Mouse (Mus musculus) cerebellum, adult 11-12 months (tissue): Measurements from ENCODE around the gene Fam110c.
"Not testable (repeated sequence)": the region's sequence is repeated elsewhere in the genome, so short reads cannot be mapped to it uniquely, and the experiment has no call there.

Source experiments
- DNase-seq: peaks from one replicate; pipeline ENCODE4 v3.0.0; 2022

The Fam110c gene

GRCm38 (mm10) chr12:31073412-31074354, at the start of gene Fam110c:
Fam110c (plus strand) TSS chr12:31073861.
- no peak for DNase-seq

GRCm38 (mm10) chr12:31026423-31026822, 47.2 kb upstream of the Fam110c start:
- no peak for DNase-seq

- DNase-seq, result no peak
These were observed 21.6 kb upstream of the Fam110c start for GRCm38 (mm10) chr12:31052066-31052465.

GRCm38 (mm10) chr12:31056291-31056864, 17.3 kb upstream of the Fam110c start:
- no peak for DNase-seq

- DNase-seq, result no peak
These were observed 14.2 kb upstream of the Fam110c start for GRCm38 (mm10) chr12:31059393-31059853.

GRCm38 (mm10) chr12:31060245-31060644, 13.4 kb upstream of the Fam110c start:
- DNase-seq, result no peak

- DNase-seq, result no peak
These were observed 2.4 kb upstream of the Fam110c start for GRCm38 (mm10) chr12:31071222-31071621.

- not testable (repeated sequence) for DNase-seq
These were observed 710 bp downstream of the Fam110c start for GRCm38 (mm10) chr12:31074355-31074786.

GRCm38 (mm10) chr12:31074839-31075538, 1.3 kb downstream of the Fam110c start:
- no peak for DNase-seq

- no peak for DNase-seq
These were observed 3.4 kb downstream of the Fam110c start for GRCm38 (mm10) chr12:31077020-31077419.

- no peak for DNase-seq
These were observed 4.4 kb downstream of the Fam110c start for GRCm38 (mm10) chr12:31078030-31078429.

- no peak for DNase-seq
These were observed 6.7 kb downstream of the Fam110c start for GRCm38 (mm10) chr12:31080352-31080751.

GRCm38 (mm10) chr12:31080890-31081554, 7.4 kb downstream of the Fam110c start:
- DNase-seq, result no peak

- no peak for DNase-seq
These were observed 9.3 kb downstream of the Fam110c start for GRCm38 (mm10) chr12:31083007-31083406.

GRCm38 (mm10) chr12:31083407-31083806, 9.7 kb downstream of the Fam110c start:
- no peak for DNase-seq

GRCm38 (mm10) chr12:31087060-31087459, 13.4 kb downstream of the Fam110c start:
- no peak for DNase-seq

GRCm38 (mm10) chr12:31090401-31090800, 16.7 kb downstream of the Fam110c start:
- no peak for DNase-seq

- no peak for DNase-seq
These were observed 17.4 kb downstream of the Fam110c start for GRCm38 (mm10) chr12:31090882-31091640.

- DNase-seq, result no peak
These were observed 18.8 kb downstream of the Fam110c start for GRCm38 (mm10) chr12:31092481-31092880.

- no peak for DNase-seq
These were observed 23.5 kb downstream of the Fam110c start for GRCm38 (mm10) chr12:31097185-31097584.

- no peak for DNase-seq
These were observed 27.5 kb downstream of the Fam110c start for GRCm38 (mm10) chr12:31101190-31101589.

- DNase-seq, result no peak
These were observed 28.2 kb downstream of the Fam110c start for GRCm38 (mm10) chr12:31101821-31102220.
